Mouse (Mus musculus) left cerebral cortex, postnatal 25 days (tissue): ENCODE measurements around the gene Tnk1. TPM values are rescaled to one million over a fixed set of nuclear protein-coding genes. Genes with fewer than 3 reads are reported as not detected.

ENCODE experiments used
- DNase-seq, 2 experiments: peaks; one replicate each; pipeline ENCODE4 v3.0.0; 2022; ENCODE audit warnings: low spot score in 2 of 2, mixed read lengths in 1 of 2
- intact Hi-C: fragments of 180-260 bp; cut with DNase I; formaldehyde crosslinking; loops from one replicate; pipeline ENCODE4 v1.15.1; 2025
- total RNA-seq, 2 experiments: library from RNA; stranded (reverse); gene quantifications; 2 replicates each; pipeline ENCODE4 v1.2.3; 2021

Gene Tnk1
- under 1 TPM in 1 of 2 experiments, not detected in 1; 0.27 TPM for total RNA-seq

DNA sequence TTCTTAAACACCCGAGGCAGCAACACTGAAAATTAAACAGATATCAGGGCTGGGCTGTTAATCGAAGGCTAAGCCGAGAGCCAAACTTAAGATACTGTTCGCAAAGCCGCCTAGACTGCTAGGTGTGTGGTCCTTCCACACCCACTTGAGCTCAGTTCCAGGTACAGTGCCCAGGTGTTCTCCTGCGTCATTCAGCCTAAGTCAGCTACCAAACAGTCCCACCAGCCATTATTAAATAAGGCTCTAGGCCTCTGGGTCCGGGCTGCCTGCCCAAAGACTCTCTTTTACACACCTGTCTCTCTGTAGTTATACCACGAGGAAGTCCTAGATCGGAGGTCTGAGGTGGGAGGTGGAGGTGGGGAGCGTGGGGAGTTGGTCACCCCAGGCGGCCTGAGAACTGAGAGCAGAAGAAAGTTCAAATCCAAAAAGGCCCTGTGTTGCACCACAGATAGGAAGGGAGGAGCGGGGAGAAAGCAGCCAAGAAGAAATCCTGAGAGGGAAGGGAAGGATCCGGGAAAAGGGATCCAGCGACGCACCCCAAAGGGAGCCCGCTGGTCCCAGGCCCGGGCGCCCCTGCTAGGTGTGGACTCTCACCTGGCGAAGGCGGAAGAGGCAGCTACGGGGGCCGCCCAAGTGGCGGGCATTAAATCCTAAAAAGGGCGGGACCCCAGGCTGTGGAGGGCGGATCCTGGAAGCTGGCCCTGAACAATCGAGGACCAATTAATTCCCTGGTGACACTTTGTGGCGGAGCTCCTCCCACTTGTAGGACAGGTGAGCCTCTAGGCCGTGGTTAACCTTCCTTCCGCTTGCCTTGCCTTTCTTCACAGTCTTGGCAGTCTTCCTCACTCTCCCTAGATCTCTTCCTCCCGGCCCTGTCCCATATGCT is at the start of gene Tnk1:
Gene Tnk1 (minus strand): TSS at position 618 of the 886 bp plus-strand sequence.
- intact Hi-C loops = no loop called here
- no peak for DNase-seq

DNA sequence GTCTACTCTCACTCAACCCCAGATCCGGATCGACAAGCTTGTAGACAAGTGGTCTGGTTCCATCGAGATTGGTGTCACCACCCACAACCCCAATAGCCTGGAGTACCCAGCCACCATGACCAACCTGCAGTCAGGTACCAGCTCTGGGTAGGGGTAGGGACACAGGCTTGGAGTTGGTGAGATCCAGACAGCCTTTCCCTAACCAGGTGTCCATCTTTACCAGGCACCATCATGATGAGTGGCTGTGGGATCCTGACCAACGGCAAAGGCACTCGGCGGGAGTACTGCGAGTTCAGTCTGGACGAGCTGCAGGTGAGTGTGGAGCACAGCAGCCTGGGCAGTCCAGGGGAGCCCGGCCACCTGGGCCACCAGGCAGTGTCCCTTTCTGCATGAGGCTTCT is 45.8 kb upstream of the Tnk1 start:
- intact Hi-C loops = no loop called here
- no peak for DNase-seq

DNA sequence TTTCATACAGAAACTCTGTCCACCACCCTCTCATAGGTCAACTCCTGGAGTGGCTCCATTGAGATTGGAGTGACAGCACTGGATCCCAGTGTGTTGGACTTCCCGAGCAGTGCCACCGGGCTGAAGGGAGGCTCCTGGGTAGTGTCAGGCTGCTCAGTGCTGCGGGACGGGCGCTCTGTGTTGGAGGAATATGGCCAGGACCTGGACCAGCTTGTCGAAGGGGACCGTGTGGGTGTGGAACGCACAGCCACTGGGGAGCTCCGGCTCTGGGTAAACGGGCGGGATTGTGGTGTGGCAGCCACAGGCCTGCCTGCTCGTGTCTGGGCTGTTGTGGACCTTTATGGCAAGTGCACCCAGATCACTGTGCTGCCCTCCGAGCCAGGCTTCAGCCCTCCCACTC is 44.4 kb upstream of the Tnk1 start:
- DNase-seq = no peak
- intact Hi-C loops = no loop called here

DNA sequence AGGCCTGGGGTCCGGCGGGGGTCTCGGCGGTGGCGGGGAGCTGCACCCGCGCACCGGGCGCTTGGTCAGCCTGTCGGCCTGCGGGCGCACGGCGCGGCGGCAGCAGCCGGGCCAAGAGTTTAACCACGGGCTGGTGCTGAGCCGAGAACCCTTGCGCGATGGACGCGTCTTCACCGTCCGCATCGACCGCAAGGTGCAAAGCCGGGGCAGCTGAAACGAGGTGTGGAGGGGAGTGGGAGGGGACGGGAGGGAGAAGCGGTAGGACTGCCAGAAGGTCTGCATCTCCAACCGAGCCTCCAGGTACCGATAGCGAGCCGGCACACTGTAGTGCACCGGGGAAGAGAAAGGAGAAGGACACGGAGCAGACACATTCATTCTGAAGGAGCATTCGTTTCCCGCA is 43.5 kb upstream of the Tnk1 start:
- DNase-seq = peak in 1 of 2 experiments; percentile 27
- intact Hi-C loops = loop anchor here (1.0 kb wide), 1 partner anchor 19 kb away; the partner anchor contains the start of gene Eif5a

DNA sequence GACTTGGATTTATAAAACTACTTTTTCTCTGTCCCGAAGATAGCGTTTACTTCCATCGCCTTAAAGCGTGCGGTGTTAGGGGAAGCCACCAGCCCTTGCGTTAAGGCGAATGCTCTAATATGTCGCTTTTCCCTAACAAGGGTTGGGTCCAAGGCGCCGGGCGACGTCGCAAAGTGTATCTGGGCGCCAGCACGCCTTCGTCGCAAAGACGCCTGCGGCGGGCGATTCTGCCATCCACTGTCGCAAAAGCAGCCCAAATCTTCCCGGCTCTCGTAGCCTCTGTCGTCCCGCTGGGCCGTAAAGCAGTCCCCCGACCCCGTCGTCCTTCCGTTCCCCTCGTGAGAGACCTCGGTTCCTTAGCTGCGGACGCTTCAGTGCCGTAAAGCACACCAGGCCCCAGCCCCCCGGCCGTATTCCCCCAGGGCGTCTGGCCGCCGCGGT is 42.9 kb upstream of the Tnk1 start:
- intact Hi-C loops = loop anchor here (1.0 kb wide), 1 partner anchor 20 kb away; the partner anchor contains the start of gene Eif5a
- DNase-seq = peak; percentile 97 to 99

DNA sequence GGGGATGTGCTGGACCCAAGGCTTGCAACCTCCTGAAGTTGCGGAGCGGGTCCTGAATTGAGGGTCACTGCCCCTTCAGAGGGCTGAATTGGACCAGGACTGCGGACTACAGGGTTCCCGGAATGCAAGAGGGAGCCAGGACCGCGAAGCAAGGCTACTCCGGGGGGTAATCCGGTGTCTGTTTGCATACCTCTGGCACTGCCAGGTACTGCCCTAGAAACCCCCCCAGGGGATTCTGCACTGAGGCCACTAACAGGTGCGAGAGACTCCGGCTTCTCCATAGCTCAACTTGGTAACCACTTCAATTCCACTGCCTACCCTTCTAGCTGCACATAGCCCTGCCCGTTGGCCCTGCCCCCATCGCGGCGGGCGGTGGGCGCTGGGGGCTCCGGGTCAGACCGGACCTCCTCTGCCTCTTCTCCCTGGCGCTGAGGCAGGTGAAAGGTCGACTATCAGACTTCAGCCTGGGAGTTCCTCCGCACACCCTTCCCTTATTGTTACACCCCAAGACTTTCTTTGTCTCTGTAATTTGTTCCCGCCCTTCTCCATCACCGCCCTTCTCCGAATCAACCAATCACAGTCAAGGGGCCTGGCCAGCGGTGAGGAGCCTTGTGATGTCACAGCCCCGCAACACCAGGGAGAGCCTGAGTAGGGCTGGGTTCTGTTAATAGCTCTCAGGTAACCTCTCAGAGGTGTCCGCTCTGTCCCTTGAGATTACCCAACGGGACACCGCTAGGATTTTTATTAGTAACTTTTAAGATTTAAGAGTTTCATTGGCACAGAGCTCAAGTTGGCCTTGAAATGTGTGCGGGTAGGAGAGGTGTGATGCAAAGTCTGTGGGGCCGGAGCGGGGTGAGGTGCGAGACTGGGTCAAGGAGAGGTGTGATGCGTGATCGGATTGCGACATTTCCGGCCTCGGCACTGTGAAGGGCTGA is 42.2 kb upstream of the Tnk1 start, which contains the start of the genes 2810408A11Rik and Neurl4:
Gene 2810408A11Rik (minus strand): TSS at position 517 of the 935 bp plus-strand sequence.
Gene Neurl4 (plus strand): TSS at position 602 of the 935 bp plus-strand sequence.
- intact Hi-C loops = loop anchor here (1.0 kb wide), 1 partner anchor 21 kb away; the partner anchor contains the start of gene Eif5a
- peak; percentile 83 to 95 for DNase-seq

DNA sequence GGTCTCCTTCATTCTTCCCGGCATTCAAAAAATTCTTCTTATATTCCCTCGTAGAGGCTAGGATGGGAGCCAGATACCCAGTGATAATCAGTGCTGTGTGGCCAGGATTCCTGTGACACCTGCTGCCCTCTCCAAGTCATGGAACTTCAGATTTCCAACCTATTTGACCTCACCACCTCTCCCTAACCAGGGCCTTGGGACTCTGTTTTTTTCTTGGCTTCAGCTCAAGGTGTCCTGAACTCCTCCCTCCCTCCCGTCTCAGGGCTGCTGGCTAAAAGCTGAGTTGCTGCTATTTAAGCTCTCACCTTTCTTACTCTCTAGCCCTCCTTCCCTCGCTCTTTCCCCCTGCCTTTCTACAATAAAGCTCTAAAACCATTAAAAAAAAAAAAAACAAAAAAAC is 41.3 kb upstream of the Tnk1 start:
- no peak for DNase-seq
- intact Hi-C loops = no loop called here

DNA sequence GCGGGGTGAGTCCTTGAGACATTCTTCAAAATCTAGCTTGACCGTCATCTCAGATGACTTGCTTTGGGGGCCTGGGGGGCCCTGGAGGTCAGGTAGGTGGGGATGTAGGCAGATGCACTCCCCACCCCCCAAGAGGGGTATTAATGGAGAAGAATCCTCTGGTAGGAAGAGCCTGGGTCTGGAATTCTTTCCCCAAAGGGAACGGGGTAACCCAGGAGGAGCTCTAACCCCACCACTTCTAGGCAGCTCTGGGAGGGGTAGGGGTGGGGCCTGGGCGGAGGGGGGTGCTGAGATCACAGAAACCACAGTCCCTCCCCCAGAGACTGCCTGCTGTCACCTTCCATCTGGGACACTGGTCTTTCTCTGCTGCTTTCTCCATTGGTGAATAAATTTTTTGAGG is 36.8 kb upstream of the Tnk1 start, which contains the start of gene Acap1:
Gene Acap1 (minus strand): TSS at position 249 of the 400 bp plus-strand sequence.
- no peak for DNase-seq
- intact Hi-C loops = no loop called here

DNA sequence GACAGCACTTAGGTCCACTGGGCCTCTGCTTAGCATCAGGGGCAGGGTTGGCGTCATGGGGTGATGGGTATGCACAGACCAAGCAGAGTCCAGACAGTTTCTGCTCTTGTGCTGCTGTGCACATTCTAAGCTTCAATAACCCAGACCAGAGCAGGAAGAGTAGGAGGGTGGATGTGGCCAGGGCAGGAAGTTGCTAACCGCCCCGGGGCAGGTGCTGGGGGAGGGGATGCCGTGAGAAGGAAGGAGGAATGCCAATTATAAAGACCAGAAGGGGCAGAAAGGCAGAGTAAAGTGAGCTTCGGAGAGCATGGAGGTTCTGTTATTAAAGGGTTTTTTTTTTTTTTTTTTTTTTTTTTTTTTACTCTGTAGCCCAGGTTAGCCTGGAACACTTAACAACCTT is 36.1 kb upstream of the Tnk1 start:
- intact Hi-C loops = no loop called here
- no peak for DNase-seq

DNA sequence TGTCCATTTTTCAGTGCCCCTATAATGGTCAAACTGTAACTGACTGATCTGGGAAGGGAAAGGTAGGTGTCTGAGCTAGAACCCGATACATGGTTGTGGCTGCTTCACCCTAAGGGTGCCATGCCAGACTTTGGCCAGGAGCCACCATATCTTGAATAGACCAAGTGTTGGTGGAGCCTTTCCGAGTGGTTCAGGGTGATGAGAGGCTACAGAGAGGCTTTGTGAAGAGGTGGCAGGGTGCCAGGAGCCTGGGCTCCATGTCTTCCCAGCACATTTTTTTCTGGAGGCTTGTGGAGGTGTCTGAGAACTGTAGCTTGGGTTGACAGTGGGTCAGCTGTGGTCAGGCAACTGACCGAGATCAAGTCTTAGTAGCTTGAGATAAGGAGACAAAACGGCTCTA is 33.0 kb upstream of the Tnk1 start:
- intact Hi-C loops = no loop called here
- peak in 1 of 2 experiments; percentile 47 for DNase-seq

DNA sequence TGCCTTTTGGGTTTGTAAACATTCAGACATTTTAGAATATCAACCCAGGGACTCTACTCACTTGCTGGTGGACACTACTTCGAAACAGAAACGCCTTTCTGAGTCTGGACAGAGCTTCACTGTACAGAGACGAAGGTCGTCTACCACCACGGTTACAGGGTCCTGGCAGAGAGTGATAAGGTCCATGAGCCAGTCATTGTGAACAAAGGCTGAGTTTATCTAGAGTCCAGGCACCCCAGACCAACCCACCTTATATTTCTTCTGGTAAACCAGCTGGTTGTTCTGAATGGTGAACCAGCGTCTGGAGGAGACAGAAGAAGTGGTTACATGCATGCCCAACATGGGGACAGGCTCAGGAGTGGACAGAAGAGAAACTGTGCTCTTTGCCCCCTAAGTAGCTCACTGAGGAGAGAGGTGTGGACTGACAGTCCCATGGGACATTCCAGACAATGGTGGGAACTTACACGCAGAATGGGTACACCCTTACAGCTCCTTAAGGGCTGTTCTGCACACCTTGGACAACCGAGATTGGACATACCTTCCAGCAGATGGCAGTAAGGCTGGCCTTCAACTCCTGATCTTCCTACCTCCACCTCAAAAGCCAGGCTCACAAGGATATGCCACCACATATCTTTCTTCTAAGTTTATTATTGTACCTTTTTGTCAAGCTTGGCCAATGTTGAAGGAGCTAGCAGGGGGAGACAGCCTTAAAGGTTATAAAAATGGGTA is 28.5 kb upstream of the Tnk1 start:
- no peak for DNase-seq
- intact Hi-C loops = no loop called here

DNA sequence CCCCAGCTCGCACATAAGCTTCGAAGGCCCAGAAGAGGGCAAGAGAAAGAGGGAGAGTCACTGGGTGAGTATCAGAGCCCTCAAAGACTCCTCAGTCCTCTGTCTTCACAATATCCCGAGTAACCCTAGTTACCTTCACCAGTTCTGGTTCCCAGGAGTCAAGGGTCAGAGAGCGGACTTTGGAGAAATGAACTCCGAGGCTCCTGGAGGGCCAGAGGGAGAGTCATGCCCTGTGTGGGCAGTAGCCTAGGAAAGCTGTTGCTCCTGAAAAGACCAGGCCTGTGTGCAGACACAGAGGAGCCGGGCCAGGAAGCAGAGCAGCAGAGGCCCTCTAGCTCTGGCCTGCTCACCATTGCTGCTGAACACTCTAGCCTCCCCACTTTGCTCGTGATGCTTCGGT is 26.1 kb upstream of the Tnk1 start:
- DNase-seq = no peak
- intact Hi-C loops = no loop called here

DNA sequence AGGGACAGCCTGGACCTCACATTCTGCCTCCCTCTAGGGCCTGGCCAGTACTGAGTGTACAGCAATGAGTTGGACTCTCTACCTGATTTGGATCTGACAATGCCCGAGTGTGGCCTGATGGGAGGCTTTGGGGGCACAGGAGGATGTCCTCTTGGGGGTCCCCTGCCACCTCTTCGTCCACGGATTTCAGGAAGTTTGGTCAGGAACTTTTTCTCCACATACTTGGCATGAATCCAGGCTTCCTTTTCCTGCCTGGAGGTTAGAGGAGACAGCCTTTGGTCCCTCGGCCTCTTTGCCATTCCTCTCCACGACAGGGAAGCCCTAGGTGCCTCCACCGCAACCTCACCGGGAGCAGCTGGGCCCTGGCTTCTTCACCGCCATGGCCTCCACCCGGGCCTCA is 25.7 kb upstream of the Tnk1 start:
- DNase-seq = no peak
- intact Hi-C loops = no loop called here

DNA sequence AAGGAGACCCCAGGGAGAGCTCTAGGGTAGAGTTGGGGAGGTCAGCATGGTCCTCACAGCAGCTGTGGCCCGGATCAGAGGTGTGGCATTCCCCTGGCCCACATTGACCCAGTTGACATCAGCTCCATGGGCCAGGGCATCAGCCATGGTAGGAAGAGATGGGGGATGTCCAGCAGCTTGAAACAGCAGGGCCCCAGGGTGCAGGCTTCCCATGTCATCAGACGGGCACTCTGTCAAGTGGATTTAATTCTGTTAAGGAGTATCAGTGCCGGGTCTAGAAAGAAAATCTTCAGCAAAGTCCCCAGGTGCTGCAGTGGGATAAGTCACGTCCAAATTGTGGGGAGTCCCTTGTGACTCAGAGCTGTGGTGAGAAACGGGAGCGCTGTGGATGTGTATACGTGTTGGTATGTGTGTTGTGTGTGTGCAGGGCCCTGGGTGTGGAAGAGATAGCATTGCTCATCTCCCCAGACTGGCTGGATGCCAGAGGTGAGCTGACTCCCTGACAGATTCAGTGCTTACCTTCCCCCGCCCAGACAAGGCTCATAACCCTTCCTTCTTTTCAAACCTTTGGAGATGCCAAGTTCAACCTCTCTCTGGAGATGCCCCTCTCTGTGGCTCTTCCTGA is 25.1 kb upstream of the Tnk1 start:
- intact Hi-C loops = no loop called here
- DNase-seq = no peak

DNA sequence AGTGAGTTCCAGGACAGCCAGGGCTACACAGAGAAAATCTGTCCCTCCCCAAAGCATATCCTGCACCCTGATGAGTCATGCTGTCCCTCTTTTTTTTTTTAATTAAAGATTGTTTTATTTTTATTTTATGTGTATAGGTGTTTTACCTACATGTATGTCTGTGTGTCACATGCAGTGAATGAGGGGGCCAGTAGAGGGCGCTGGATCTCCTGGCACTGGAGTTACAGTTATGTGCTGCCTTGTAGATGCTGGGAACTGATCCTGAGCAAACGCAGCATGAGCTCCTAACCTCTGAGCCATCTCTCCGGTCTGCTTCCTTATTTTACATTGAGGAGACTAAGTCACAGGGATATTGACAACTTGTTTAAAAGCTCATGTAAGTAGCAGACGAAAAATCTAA is 24.5 kb upstream of the Tnk1 start:
- no peak for DNase-seq
- intact Hi-C loops = no loop called here

DNA sequence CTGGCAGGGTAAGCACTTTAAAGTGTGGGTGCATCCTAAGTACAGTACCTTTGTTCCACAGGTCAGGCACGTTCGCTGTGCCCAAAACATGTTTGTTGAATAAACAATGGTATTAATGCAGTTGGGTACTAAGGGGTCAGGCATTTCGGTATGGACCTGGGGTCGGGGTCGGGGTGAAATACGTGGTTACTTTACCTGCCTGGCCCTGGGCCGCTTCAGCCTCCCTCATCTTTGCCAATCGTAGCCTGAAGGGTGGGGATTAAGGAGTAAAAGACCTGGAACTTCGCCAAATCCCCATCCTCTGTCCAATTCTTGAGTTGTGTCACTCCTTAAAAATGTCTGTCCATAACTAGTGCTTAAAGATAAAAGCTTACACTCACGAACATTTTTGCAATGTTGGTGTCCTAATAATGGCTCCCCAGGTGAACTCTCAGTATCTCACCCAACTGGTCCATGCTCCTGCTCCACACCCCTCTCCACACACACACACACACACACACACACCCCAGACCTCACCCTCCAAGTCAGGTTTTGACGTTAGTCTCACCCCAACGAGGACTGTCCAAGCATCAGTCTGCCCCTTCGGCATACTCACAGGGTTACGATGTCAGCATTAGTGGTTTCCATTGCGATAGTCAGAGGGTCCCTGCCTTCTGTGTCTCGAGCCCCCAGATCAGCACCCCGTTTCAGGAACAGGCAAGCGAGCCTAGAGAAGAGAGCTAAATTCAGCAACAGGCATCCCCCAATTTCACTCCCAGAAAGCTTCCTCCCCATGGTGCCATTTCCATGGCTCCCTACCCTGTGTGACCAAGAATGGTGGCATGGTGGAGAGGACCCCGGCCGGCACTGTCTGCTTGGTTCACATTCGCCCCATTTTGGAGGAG is 23.5 kb upstream of the Tnk1 start:
- no peak for DNase-seq
- intact Hi-C loops = no loop called here

DNA sequence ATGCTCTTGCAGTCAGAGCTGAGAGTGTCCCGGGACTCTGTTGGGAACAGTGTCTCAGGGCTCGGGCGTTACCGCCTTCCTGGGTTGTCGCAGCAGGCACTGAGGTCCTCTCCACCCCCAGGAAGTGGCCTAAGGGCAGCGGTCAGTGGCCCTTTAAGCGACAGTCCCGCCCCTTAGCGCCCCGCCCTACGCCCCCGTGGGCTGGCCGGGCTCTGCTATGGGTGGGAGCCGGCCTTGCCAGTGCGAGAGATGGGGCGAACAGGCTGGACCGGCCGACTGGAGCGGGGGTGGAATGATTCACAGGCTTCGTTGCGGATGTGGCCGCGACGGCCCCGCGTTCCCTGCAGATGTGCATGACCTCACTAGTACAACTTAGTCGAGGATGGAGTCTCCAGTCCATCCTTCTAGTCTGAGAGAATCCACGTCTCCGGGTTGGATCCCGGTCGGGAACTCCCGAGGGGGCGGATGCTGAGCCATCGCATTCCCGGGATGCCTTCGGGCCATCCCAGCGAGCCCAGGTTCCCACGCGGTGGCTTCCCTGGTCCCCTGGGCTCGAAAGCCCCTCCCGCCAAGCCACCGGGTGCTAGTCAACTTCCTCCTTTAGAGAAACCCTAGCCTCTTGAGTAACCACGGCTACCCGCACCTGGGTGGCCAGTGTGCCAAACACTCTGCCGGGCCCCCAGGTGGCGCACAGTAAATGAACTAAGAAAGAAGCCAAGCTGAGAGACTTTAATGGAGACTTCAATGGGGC is 22.5 kb upstream of the Tnk1 start, which contains the start of gene Kctd11:
Gene Kctd11 (minus strand): TSS at position 554 of the 751 bp plus-strand sequence.
- DNase-seq = peak; percentile 60 to 72
- intact Hi-C loops = no loop called here
